Comparison of ENCODE assay signal across 10 mouse cellular contexts in the genomic region with DNA sequence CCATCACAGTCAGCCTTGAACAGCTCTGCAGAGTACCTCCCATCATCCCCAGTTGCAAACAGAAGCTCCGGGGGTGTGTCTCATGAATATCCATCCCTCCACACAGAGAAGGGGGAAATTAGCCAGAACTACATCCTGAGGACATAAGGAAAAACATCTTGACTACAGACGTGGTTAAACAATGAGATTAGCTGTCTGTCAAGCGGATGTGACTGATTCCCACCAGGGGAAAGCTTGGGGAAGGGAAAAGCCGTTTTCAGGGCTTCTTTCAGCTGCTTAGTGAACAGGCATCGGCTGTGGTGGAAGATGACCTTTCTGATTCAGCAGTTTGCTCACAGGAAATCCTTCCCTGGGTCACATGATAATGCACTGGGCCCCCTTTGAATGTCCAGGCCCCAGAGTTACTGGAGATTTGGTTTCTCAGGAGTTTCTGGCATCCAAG. TPM values are rescaled to one million over a fixed set of nuclear protein-coding genes. Genes with fewer than 3 reads are reported as not detected.
DNase-seq lines count a peak whose midpoint lies in the region; ATAC-seq and TF ChIP-seq lines count a peak whose summit lies in the region.
"Had no signal": no experiment of that assay in that cellular context is flagged by ENCODE, and none has a peak within 500 bp of the region (broad histone marks: within the 10 kb centered on the region; RNA-seq: fewer than 3 reads in every experiment).

No protein-coding gene starts in this region.

- no peak overlapping the region for H3K4me2 ChIP-seq in hindbrain, postnatal 0 days (ENCODE audit: low read depth, low read length)
- no peak overlapping the region for H3K4me2 ChIP-seq in midbrain, postnatal 0 days (ENCODE audit: low read depth, low read length, poor library complexity, severe bottlenecking)

- no peaks in the 10 kb centered on the region for H3K27me3 ChIP-seq in kidney, adult 2 months (replicated peaks; ENCODE audit: control insufficient read depth, insufficient read depth, low read length)
- H3K27me3 ChIP-seq in hindbrain, postnatal 0 days (ENCODE audit: insufficient read depth, low read length) = no peaks in the 10 kb centered on the region
- H3K27me3 ChIP-seq in midbrain, postnatal 0 days (ENCODE audit: insufficient read depth, low read length) = no peaks in the 10 kb centered on the region

- H3K4me3 ChIP-seq in kidney, adult 2 months (ENCODE audit: insufficient read depth, low read depth, low read length) = no peak overlapping the region
- H3K4me3 ChIP-seq in hindbrain, postnatal 0 days (ENCODE audit: low read length) = no peak overlapping the region
- H3K4me3 ChIP-seq in midbrain, postnatal 0 days (ENCODE audit: low read depth, low read length) = no peak overlapping the region
- H3K4me3 ChIP-seq in lung, adult 2 months (replicated peaks; ENCODE audit: extremely low read depth, low read depth, low read length) = no peak overlapping the region

- H3K27ac ChIP-seq in kidney, adult 2 months (ENCODE audit: insufficient read depth, low read depth, low read length) = peak overlapping the region; percentile 73; the same call in 1 of the 2 replicates
- 0 out of 2 replicates have a peak overlapping the region, but pooled peaks have one; percentile 36 for H3K27ac ChIP-seq in hindbrain, postnatal 0 days
- H3K27ac ChIP-seq in midbrain, postnatal 0 days (ENCODE audit: low read depth, low read length) = peak overlapping the region; percentile 51; the same call in 1 of the 2 replicates

- WGBS in kidney, adult 2 months = 35% methylated on average over 5 of the region's 5 CpGs
- WGBS in hindbrain, postnatal 0 days = 15% methylated on average over 5 of the region's 5 CpGs
- 3% methylated on average over 5 of the region's 5 CpGs for WGBS in midbrain, postnatal 0 days
- 31% methylated on average over 5 of the region's 5 CpGs for WGBS in lung, adult 2 months

- no peak for TF ChIP-seq POLR2A in kidney, adult 2 months (IDR thresholded peaks at IDR 0.05; ENCODE audit: low read depth, low read length)
- no peak for TF ChIP-seq POLR2A in lung, adult 2 months (IDR thresholded peaks at IDR 0.05; ENCODE audit: borderline replicate concordance, extremely low read depth, low read depth, low read length)

- no peaks in the 10 kb centered on the region for H3K9me3 ChIP-seq in hindbrain, postnatal 0 days (ENCODE audit: low read length)
- H3K9me3 ChIP-seq in midbrain, postnatal 0 days (ENCODE audit: low read length) = no peaks in the 10 kb centered on the region

- peak; percentile 51 for DNase-seq in kidney, adult 2 months
- DNase-seq in kidney, adult 11 months = no peak
- peak; percentile 32 for DNase-seq in embryo, embryonic 11 days
- peak; percentile 44 for DNase-seq in hindbrain, postnatal 0 days (ENCODE audit: low spot score)
- DNase-seq in midbrain, postnatal 0 days (ENCODE audit: low spot score) = no peak
- DNase-seq in lung, adult 2 months = no peak
- no peak for DNase-seq in ovary, postnatal 10 days (ENCODE audit: low spot score)
- no peak for DNase-seq in lung, postnatal 10 days
- DNase-seq: cerebellum, postnatal 36 days had no signal

- no peaks in the 10 kb centered on the region for H3K36me3 ChIP-seq in kidney, adult 2 months (ENCODE audit: control insufficient read depth, insufficient read depth, low read length)
- H3K36me3 ChIP-seq in hindbrain, postnatal 0 days (ENCODE audit: insufficient read depth, low read length) = no peaks in the 10 kb centered on the region
- H3K36me3 ChIP-seq in midbrain, postnatal 0 days (ENCODE audit: insufficient read depth, low read length) = no peaks in the 10 kb centered on the region

- peaks cover 29% of the 10 kb centered on the region for H3K4me1 ChIP-seq in kidney, adult 2 months (ENCODE audit: control insufficient read depth, insufficient read depth, low read length)
- H3K4me1 ChIP-seq in hindbrain, postnatal 0 days (ENCODE audit: insufficient read depth, low read length) = peaks cover 10% of the 10 kb centered on the region
- H3K4me1 ChIP-seq in midbrain, postnatal 0 days (ENCODE audit: insufficient read depth, low read length) = peaks cover 9% of the 10 kb centered on the region; the same call in 1 of the 2 replicates
- H3K4me1 ChIP-seq in lung, adult 2 months (ENCODE audit: control insufficient read depth, insufficient read depth, low read length) = peaks cover 25% of the 10 kb centered on the region

- TF ChIP-seq CTCF in kidney, adult 2 months (conservative IDR thresholded peaks at IDR 0.05; ENCODE audit: insufficient read depth, insufficient read length, low read depth, low read length) = no peak
- no peak for TF ChIP-seq CTCF in hindbrain, postnatal 0 days (IDR thresholded peaks at IDR 0.05; ENCODE audit: low read depth)
- TF ChIP-seq CTCF in midbrain, postnatal 0 days (IDR thresholded peaks at IDR 0.05) = no peak
- TF ChIP-seq CTCF in lung, adult 2 months (IDR thresholded peaks at IDR 0.05; ENCODE audit: insufficient read depth, low read length) = no peak

- H3K9ac ChIP-seq in hindbrain, postnatal 0 days (replicated peaks; ENCODE audit: low read length) = peak overlapping the region; percentile 9; the same call in 1 of the 2 replicates
- no peak overlapping the region for H3K9ac ChIP-seq in midbrain, postnatal 0 days (replicated peaks; ENCODE audit: low read length, poor library complexity, severe bottlenecking)

- ATAC-seq in hindbrain, postnatal 0 days = no peak
- no peak for ATAC-seq in midbrain, postnatal 0 days (ENCODE audit: low FRiP score)

RNA-seq across cellular contexts. Expression of gene Bcr, which starts 46.6 kb away (rescaled TPM):
- polyA plus RNA-seq in kidney, adult 2 months (2012; rRNA removed) = 28.4 and 28.7 TPM in 2 replicates
- 54.4 and 61.4 TPM in 2 replicates for total RNA-seq in hindbrain, postnatal 0 days (2014; rRNA removed)
- 10.1 and 10.5 TPM in 2 replicates for polyA plus RNA-seq in hindbrain, postnatal 0 days (2015; fragmentation: Nextera tagmentation; extraction: Ambion mirVana)
- 59.8 and 63.5 TPM in 2 replicates for total RNA-seq in midbrain, postnatal 0 days (2014; rRNA removed)
- 9.4 and 11.0 TPM in 2 replicates for polyA plus RNA-seq in midbrain, postnatal 0 days (2015; fragmentation: Nextera tagmentation; extraction: Ambion mirVana)
- polyA plus RNA-seq in lung, adult 2 months (2012; rRNA removed) = 51.8 and 51.9 TPM in 2 replicates
- total RNA-seq: MEL had no signal

Comparison
In these comparisons a context has a peak if more than half of its experiments do, and no peak if none do; other contexts are left out.
1. DNase-seq: peak in kidney, adult 2 months (single experiment), embryo, embryonic 11 days (single experiment) and hindbrain, postnatal 0 days (single experiment); none in kidney, adult 11 months (single experiment), midbrain, postnatal 0 days (single experiment), lung, adult 2 months (single experiment), ovary, postnatal 10 days (single experiment) and lung, postnatal 10 days (single experiment).
2. Peak in every context shown above with its lines, with median percentiles within 50 percentile points of each other: H3K27ac ChIP-seq.